Mouse (Mus musculus) spleen, embryonic (tissue): ENCODE measurements around the gene Coa4.

Experiments
- CTCF ChIA-PET: fragments of 350-600 bp; sonication (Branson Sonifier 250); formaldehyde crosslinking; loops from one replicate; lab custom pipeline; 2022; lab: Charles Lee

Coa4 gene

DNA sequence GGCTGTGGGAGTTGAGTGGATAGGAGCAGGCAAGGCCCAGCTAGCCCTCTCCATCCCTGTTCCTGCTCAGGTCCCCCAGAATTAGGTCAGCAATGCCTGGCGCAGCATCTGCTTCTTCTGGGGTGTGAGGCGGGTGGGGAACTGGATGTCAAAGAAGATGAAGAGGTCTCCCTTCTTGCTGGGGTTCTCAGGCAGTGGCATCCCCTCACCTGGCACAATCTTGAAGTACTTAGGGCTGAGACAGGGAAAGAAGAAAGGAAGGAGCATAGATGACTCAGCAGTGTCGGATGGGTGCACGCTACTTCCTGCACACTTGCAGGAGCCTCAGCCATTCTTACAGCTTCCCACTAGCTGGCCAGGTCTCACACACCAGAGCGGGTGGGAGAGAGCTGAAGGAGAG is 33.8 kb upstream of the Coa4 start:
- CTCF ChIA-PET: no interaction called here

DNA sequence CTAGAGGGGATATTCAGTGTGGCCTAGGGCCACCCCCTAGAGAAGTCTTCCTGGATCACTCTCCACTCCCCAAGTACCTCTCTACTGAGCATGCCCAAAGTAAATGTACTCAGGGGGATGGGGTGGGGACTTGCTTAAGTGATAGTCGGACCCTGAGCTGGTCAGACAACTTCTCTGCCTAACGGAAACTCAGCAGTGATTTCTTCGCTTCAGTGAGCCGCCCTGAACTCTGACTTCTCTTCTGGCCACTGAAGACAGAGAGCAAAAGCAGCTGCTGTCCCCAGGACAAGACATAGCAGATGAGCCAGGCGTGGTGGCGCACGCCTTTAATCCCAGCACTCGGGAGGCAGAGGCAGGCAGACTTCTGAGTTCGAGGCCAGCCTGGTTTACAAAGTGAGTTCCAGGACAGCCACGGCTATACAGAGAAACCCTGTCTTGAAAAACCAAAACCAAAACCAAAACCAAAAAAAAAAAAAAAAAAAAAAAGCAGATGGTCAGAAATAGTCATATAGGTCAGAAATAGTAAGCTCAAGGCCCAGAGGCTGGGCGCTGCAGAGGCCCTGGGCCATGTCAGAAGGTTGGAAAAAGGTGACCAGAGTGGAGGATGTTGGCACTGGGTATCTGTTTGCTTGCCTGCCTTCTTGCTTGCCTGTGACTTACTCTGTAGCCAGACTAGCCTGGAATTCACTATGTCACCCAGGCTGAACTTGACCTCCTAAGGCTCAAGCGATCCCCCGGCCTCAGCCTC is 32.0 kb upstream of the Coa4 start:
- CTCF ChIA-PET: interaction anchor here (0.6 to 0.7 kb wide), 4 partner anchors 74 to 1679 kb away, joined by 3 to 7 read pairs (median 3); no protein-coding TSS in a partner anchor

DNA sequence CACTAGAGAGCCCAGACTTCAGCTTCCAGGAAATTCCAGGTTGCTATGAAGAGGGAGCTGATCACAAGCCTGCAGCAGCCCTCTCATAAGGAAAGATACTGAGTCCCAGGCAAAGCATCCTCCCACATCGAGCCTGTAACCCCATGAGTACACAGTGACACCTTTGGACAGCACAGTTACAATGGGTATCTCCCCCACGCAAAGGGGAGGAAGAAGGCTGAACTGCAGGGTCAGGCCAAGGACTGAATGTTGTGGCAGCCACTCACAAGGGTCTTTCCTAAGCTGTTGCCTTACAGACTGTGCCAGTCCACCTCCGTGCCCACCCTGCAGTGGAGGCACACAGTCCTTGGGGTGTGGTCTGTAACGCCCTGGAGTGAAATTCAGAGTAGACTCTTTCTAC is 30.4 kb upstream of the Coa4 start:
- CTCF ChIA-PET: interaction anchor here (0.6 kb wide), 2 partner anchors 160 to 1220 kb away, joined by 3 read pairs; no protein-coding TSS in a partner anchor

DNA sequence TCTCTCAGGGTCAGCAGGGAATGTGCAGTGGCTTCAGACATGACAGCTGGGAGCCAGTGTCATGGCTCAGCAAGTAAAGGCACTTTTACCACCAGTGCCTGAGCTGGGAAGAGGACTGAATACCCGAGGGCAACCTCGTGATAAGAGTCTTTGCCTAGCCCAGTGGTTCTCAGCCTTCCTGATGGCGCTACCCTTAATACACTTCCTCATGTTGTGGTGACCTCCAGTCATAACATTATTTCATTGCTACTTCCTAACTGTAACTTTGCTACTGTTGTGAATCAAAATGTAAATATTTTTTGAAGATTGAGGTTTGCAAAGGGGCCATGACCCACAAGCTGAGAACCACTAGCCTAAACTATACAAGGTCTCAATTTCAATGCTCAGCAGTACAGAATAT is 28.2 kb upstream of the Coa4 start:
- CTCF ChIA-PET: interaction anchor here (0.7 to 1.0 kb wide), 2 partner anchors 8 to 92 kb away, joined by 3 to 8 read pairs; no protein-coding TSS in a partner anchor

DNA sequence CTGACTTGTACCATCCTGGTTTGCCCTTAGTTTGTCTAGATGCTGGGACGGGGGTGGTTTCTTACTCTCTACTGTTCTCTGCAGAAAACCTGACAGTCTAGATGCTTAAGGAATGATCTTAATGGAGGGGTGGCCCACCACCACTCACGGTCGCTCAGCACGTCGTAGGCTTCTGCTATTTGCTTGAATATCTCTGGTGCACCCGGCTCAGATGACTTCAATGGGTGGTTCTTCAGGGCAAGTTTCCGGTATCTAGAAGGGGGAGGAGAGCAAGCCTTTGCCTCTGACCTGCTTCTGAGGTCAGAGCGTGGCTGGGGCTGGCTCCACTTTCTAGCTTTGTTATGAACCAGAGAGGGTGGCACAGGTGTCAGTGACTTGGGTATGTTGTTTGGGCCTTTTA is 25.3 kb upstream of the Coa4 start:
- CTCF ChIA-PET: interaction anchor here (0.5 kb wide), 1 partner anchor 65 kb away, joined by 8 read pairs; no protein-coding TSS in a partner anchor

DNA sequence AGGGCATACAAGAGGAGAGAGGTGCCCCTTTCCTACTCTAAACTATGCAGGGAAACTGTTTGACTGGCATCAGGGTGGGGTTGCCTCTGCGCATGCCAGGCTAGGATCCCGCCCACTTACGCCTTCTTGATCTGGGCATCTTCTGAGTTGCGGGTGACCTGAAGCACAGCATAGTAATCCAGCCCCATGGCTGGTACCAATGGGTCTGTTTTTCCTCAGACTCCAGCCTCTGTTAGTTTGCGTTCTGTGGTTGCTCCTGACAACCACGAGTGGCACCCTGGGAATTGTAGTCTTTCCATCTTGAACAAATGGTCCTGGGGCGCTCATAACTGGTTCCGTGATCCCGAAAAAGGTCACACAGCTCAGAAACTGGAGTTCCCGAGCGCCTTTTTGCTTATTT is 22.3 kb upstream of the Coa4 start, which contains the start of gene Dnajb13:
Gene Dnajb13 (minus strand): TSS at position 388 of the 400 bp plus-strand sequence.
- CTCF ChIA-PET: no interaction called here

DNA sequence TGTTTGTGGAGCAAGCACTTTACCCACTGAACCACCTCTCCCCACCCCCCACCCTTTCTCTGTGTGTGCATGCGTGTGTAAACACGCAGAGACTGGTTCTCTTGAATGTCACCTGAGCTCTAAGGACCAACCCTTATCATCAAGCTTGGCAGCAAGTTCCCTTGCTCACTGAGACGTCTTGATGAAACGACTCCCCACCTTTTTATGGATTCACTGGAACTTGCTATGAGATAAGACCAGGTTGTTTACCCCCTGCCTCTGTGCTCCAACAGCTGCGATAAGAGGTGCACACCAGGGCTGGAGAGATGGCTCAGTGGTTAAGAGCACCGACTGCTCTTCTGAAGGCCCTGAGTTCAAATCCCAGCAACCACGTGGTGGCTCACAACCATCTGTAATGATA is 16.7 kb upstream of the Coa4 start:
- CTCF ChIA-PET: interaction anchor here (1.7 kb wide), 1 partner anchor 143 kb away, joined by 4 read pairs; no protein-coding TSS in a partner anchor

DNA sequence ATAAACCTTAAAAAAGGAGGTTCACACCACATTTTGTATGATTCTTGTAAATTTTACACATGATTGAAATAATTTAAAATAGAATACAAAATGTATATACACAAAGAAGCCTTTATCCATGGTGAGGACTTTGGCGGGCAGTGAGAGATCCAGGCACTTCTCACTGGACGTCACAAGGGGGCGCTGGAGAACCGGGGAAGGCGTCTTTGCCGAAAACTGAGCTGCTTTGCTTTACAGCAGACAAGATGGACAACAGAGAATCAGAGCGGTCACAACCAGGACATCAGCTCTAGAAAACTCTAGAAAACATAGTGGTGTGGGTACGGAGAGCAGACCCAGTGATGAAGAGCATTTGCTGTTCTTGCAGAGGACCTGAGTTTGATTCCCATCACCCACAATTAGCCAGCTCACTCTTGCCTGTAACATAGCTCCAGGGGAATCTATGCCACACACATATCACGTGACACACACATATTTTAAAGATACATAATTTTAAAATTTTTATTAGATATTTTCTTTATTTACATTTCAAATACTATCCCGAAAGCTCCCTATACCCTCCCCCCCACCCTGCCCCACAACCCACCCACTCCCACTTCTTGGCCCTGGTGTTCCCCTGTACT is 16.1 kb upstream of the Coa4 start:
- CTCF ChIA-PET: interaction anchor here (1.7 kb wide), 1 partner anchor 143 kb away, joined by 4 read pairs; no protein-coding TSS in a partner anchor

DNA sequence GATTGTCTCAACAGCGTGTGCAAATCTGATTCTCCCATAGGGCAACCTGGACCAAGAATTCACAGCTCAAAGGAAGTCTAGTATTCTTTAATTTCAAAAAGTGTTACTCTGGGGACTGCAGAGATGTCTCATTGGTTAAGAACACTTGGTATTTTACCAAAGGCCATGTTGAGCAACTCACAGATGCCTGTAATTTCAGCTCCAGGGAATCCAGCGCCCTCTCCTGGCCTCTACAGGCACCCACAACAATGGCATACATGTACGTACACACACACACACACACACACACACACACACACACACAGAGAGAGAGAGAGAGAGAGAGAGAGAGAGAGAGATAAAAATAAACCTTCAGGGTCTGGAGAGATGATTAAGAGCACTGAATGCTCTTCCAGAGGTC is 14.6 kb upstream of the Coa4 start:
- CTCF ChIA-PET: interaction anchor here (0.9 kb wide), 1 partner anchor 33 kb away, joined by 4 read pairs; no protein-coding TSS in a partner anchor

DNA sequence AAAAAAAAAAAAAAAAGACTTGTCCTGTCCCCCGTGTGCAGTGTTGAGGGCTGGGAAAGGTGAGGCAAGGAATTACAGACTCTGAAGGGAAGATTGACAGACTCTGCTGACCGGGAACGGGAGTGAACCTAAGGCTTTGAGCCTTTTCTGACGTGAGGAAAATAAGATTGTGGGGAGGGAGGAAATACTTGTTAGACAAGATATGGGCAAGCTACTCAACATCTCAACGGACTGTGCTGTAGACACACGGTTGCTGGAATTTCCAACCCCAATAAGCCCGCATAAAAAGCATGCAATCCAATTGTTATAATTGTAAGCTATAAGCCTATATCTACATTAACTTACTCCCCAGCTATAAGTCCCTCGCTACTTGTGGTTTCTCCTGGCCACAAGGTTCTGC is 12.2 kb upstream of the Coa4 start:
- CTCF ChIA-PET: no interaction called here

DNA sequence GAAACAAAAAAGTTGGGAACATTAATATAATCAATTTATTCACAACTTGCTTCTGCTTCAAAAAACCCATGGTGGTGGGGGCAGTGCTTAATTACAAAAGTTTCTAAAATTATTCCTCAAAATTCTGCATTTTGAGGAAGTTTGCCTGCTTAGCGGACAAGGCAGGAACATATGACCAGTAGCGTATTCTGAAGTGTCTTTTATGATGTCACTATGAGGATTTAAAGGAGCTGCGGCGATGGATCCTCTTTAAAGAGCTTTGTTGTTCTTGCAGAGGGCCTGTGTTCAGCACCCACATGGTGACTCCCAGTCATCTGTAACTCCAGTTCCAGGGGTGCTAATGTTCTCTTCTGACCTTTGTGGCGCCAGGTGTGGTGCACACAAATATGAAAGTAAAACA is 6.1 kb upstream of the Coa4 start:
- CTCF ChIA-PET: no interaction called here

DNA sequence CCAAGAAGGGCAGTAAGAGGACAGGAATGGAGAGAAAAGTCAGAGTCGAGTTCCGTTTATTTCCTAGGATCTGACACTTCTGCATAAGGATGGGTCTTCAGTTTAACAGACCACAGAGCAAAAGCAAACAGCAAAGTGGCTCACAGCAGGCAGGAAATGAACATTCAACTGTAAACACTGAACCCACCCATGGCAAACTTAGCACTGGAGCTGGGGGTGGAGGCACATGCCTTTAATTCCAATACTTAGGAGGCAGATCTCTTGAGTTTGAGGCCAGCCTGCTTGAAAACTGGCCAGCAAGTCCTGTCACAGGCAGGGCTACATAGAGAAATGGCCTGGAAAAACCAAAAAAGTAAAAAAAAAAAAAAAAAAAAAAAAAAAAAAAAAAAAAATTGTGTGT is 3.4 kb upstream of the Coa4 start:
- CTCF ChIA-PET: interaction anchor here (0.7 kb wide), 1 partner anchor 291 kb away, joined by 12 read pairs; no protein-coding TSS in a partner anchor

DNA sequence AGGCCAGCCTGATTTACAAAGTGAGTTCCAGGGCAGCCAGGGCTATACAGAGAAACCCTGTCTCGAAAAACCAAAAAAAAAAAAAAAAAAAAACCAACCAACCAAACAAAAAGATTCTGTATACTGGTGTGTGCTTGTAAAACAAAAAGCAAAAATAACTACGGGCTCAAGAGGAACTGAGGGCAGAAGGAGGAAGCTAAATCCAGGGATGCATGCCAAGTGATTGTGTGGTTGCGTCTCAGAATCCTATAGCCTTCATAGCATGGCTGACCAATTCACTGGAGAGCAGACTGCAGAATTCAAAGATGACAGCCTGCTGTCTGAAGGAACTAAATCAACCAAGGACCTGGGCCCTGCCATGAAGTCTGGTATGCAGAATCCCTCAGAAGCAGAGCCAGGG is 2.7 kb upstream of the Coa4 start:
- CTCF ChIA-PET: interaction anchor here (0.7 kb wide), 1 partner anchor 290 kb away, joined by 12 read pairs; no protein-coding TSS in a partner anchor

DNA sequence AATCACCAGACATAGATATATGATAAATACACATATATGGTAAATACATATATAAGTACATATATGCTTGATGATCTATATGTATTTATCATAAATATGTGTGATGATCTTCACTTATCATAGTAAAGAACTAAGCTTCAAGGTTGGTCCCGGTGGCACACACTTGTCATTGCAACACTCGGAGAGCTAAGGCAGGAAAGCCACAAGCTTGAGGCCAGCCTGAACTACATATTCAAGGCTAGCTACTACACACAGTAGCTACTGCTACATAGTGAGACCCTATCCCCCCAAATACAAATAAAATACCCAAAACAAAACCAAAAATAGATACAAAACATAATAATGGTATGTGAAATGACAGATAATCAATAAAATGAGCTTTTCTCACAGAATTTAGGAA is 1.0 kb upstream of the Coa4 start:
- CTCF ChIA-PET: interaction anchor here (0.5 to 0.6 kb wide), 2 partner anchors 8 to 66 kb away, joined by 3 read pairs; no protein-coding TSS in a partner anchor

DNA sequence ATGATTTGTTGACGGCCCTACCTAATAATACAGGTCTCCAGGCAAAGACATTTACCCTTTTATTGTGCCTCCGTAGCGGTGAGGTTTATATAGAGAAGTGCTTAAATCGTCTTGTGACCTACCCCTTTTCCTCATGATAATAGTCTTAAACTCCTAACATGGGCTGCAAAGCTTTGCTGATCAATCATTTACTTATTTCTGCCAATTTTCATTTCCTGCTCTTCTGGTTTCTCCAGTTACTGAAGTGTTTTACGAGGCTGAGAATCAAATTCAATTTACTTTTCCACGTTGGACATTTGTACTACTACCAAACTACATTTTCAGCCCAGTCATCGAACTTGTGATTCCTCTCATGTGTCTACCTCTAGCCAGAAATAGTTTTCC is 640 bp downstream of the Coa4 start:
- CTCF ChIA-PET: no interaction called here

DNA sequence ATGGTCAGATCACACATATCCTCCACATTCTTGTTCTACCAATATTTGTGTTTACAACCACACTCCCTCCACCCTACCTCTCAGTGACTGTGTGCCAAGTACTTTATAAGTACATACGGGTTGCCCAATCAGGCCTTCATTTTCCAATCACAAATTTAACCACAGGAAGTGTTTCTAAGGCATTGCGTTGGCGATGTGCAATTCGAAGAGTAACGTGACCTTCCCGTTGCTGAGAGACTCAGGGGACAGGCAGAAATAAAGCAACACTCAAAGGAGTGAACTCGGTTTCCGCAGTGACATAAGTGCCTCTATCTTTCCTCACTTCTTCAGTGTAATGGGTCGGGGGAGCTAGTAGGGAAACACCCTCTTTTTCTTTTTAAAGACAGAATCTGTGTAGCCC is 2.6 kb downstream of the Coa4 start:
- CTCF ChIA-PET: interaction anchor here (1.1 kb wide), 1 partner anchor 13 kb away, joined by 3 read pairs; no protein-coding TSS in a partner anchor

DNA sequence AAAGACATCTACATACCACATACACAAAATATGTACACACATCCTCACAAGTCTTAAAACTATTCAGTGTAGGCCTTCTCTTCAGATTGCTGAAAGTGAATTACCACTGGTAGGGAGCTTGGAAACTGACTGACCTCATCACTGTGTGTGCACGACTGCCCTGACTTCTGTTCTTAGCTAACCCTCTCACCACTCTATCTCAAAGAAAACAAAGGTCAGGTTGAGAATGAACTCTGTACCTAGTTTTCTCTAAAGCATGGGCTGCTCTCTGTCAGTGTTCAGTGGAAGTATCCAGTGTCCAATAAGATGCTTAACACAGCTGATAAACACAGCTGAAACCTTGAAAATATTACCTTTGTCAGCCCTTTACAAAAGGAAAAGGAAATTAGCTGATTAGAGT is 7.6 kb downstream of the Coa4 start:
- CTCF ChIA-PET: no interaction called here

DNA sequence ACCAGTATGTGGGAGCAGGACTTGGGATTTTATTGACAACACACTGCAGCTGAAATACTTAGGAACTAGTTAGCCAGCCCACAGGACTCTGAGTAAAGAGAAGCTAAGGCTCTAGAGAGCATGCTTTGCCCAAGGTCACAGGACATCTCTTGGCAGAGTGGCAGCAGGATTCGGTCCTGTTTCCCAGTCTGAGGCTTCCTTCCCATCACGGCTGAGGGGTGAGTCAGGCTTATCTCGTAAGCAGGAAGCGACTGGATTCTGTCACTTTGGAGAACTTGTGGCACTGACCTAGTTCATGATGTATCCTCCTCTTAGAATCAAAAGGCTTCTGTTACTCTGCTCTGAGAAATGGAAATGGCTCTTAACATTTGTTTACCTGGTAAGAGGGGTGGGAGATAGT is 10.8 kb downstream of the Coa4 start:
- CTCF ChIA-PET: no interaction called here

DNA sequence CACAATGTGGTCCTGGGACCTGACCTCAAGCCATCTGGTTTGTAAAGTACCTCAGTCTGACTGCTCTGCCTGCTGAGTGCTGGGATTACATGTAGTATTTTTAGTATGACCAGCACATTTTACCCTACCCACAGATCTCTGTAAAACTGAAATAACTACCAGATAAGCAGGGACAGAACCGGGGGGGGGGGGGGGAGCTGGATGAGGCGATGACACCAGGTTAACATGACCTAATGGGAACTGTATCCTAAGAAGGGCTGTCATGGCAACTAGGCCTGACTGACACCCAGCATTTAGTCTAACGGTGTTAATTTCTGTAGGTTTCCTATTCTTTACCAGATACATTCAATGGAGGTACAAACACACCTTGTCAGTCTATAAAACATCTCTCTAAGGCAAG is 12.9 kb downstream of the Coa4 start:
- CTCF ChIA-PET: interaction anchor here (0.6 kb wide), 1 partner anchor 53 kb away, joined by 4 read pairs; no protein-coding TSS in a partner anchor

DNA sequence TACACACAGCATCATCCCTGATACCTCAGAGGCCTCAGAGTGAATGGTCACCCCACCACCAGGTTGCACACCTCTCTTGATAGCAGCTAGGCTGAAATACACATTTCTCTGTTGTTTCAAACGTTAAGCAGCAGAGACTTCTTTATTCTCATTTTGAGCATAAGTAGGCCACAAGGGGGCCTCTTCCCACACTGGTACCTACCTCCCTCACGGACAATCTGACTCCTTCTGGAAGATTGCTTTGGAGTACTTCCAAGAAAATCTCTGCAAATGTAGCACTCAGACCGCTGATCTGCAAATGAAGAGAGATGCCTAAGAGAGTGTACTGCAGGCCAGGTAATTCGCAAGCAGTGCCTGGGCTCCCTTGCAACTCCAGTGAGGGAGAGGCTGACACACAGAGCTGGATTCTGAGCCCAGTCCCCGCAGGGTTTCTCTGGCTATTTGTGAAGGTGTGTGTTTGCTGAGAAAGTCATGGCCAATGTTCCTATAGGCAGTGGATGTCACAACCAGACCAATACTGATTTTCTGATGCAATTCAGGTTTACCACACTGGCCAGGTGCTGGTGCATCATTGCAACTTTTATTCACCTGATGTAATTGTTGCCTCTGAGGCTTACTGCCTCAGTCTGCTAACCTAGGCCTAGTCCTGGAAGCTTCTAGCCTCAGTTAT is 13.6 kb downstream of the Coa4 start:
- CTCF ChIA-PET: interaction anchor here (0.6 kb wide), 1 partner anchor 53 kb away, joined by 4 read pairs; no protein-coding TSS in a partner anchor

DNA sequence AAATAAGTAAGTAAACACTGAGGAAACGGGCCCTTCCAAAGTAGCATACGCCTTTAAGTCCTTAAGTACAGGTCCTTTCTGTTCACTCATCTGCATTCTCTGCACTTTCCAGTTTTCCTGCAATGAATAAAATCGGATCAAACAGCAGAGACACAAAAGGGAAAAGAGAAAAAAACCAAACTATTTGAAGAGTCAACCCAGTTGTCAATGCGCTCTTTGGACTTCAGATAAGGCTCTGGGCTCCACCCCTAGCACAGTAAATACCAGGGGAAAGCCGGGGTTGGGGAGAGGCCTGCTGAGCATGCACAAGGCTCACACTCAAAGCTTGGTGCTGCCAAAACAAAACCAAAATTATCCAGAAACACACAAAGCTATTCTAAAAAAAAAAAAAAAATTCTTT is 18.1 kb downstream of the Coa4 start:
- CTCF ChIA-PET: interaction anchor here (1.2 kb wide), 1 partner anchor 33 kb away, joined by 4 read pairs; no protein-coding TSS in a partner anchor
